Mouse (Mus musculus): ENCODE data around the gene Lin54. TPM values are rescaled to one million over a fixed set of nuclear protein-coding genes. Genes with fewer than 3 reads are reported as not detected.
A peak's percentile ranks its signal among the peaks of the same experiment; 100 is the strongest.

Lin54 gene
- polyA plus RNA-seq, 1 experiment, result 2.9 TPM

- Histone ChIP-seq H3K36me3 (ENCODE audit: control insufficient read depth, insufficient read depth) (peaks cover 30% of the 10 kb centered on the region), H3ac (ENCODE audit: control insufficient read depth, insufficient read length) (no peak overlapping the region), H3K27me3 (ENCODE audit: control insufficient read depth, insufficient read depth, insufficient read length) (no peaks in the 10 kb centered on the region), H3K4me3 (no peak overlapping the region), H3K79me2 (ENCODE audit: control insufficient read depth, insufficient read depth) (no peaks in the 10 kb centered on the region), H3K4me2 (ENCODE audit: low read depth) (no peak overlapping the region)
- TF ChIP-seq SRF (IDR thresholded peaks at IDR 0.05; ENCODE audit: control insufficient read depth, insufficient read length, low read depth) (no peak), MYOD1 (IDR thresholded peaks at IDR 0.05; ENCODE audit: control insufficient read depth in 1 of 3, insufficient read length in 2 of 3, low read depth in 2 of 3) (no peak), MAX (IDR thresholded peaks at IDR 0.05; ENCODE audit: low read depth) (no peak), TCF12 (IDR thresholded peaks at IDR 0.05; ENCODE audit: insufficient read depth, poor library complexity, severe bottlenecking) (no peak), CEBPB (IDR thresholded peaks at IDR 0.05; ENCODE audit: insufficient read depth, poor library complexity, severe bottlenecking) (no peak), USF1 (IDR thresholded peaks at IDR 0.05; ENCODE audit: low read depth) (no peak), REST (IDR thresholded peaks at IDR 0.05; ENCODE audit: insufficient read depth, insufficient read length) (no peak), TCF3 (IDR thresholded peaks at IDR 0.05; ENCODE audit: insufficient read length, low read depth) (no peak), E2F4 (IDR thresholded peaks at IDR 0.05; ENCODE audit: insufficient read depth) (no peak), MYOG (IDR thresholded peaks at IDR 0.05; ENCODE audit: control insufficient read depth in 1 of 3, insufficient read depth in 1 of 3, insufficient read length in 2 of 3, low read depth in 2 of 3) (no peak), POLR2A (IDR thresholded peaks at IDR 0.05; ENCODE audit: insufficient read length, low read depth) (no peak), POLR2AphosphoS2 (IDR thresholded peaks at IDR 0.05; ENCODE audit: insufficient read length, low read depth) (no peak)
Observed at GRCm38 (mm10) chr5:100451871-100452270, 48.6 kb downstream of the Lin54 start.

DNA sequence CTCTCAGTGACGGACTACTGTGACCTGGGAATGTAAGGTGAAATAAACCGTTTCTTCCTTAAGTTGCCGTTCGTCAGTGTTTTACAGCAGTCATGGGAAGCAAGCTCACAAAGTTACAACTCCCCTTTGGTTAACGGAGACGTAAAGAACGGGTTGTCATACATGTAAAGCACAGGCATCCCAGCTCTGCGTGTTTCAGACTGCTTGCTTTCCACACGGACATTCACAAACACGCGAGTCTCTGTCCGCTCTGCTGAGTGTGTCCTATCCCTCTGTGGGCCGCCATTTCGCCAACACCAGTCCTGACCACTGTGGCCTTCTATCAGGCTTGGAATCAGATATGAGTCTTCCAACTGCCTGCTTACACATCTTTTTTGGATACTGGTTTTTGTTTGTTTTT is 61.6 kb downstream of the Lin54 start:
- Histone ChIP-seq H3ac (ENCODE audit: control insufficient read depth, insufficient read length) (no peak overlapping the region), H3K27me3 (ENCODE audit: control insufficient read depth, insufficient read depth, insufficient read length) (no peaks in the 10 kb centered on the region), H3K4me2 (ENCODE audit: low read depth) (no peak overlapping the region), H3K79me2 (ENCODE audit: control insufficient read depth, insufficient read depth) (no peaks in the 10 kb centered on the region), H3K36me3 (ENCODE audit: control insufficient read depth, insufficient read depth) (no peaks in the 10 kb centered on the region), H3K4me3 (no peak overlapping the region)
- no peak for TF ChIP-seq POLR2AphosphoS2 (IDR thresholded peaks at IDR 0.05; ENCODE audit: insufficient read length, low read depth)
- no peak for TF ChIP-seq E2F4 (IDR thresholded peaks at IDR 0.05; ENCODE audit: insufficient read depth)
- no peak for TF ChIP-seq TCF12 (IDR thresholded peaks at IDR 0.05; ENCODE audit: insufficient read depth, poor library complexity, severe bottlenecking)
- TF ChIP-seq MYOG (IDR thresholded peaks at IDR 0.05; ENCODE audit: control insufficient read depth in 1 of 3, insufficient read depth in 1 of 3, insufficient read length in 2 of 3, low read depth in 2 of 3), result no peak
- TF ChIP-seq USF1 (IDR thresholded peaks at IDR 0.05; ENCODE audit: low read depth), result no peak
- no peak for TF ChIP-seq MAX (IDR thresholded peaks at IDR 0.05; ENCODE audit: low read depth)
- TF ChIP-seq CEBPB (IDR thresholded peaks at IDR 0.05; ENCODE audit: insufficient read depth, poor library complexity, severe bottlenecking), result no peak
- TF ChIP-seq REST (IDR thresholded peaks at IDR 0.05; ENCODE audit: insufficient read depth, insufficient read length), result no peak
- no peak for TF ChIP-seq POLR2A (IDR thresholded peaks at IDR 0.05; ENCODE audit: insufficient read length, low read depth)
- TF ChIP-seq SRF (IDR thresholded peaks at IDR 0.05; ENCODE audit: control insufficient read depth, insufficient read length, low read depth), result no peak
- no peak for TF ChIP-seq TCF3 (IDR thresholded peaks at IDR 0.05; ENCODE audit: insufficient read length, low read depth)
- TF ChIP-seq MYOD1 (IDR thresholded peaks at IDR 0.05; ENCODE audit: control insufficient read depth in 1 of 3, insufficient read length in 2 of 3, low read depth in 2 of 3), result no peak

DNA sequence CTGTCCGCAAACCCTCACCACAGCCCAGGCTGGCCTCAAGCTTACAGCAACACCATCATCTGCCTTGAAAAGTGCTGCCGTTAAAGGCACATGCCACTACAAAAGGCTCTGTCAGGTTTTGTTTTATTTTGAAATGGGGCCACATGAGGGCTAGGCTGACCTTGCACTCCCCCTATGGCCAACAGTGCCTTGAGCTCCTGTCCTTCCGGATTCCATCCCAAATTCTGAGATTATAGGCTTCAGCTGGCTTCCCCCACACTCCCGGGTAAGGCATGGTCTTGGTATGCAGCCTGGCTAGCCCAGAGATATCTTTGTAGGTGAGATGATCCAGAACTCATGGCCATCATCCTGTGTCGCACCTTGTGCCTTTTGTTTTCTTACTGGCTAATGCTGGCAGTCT is 62.5 kb downstream of the Lin54 start:
- TF ChIP-seq POLR2A (IDR thresholded peaks at IDR 0.05; ENCODE audit: insufficient read length, low read depth) (no peak), TCF3 (IDR thresholded peaks at IDR 0.05; ENCODE audit: insufficient read length, low read depth) (no peak), USF1 (IDR thresholded peaks at IDR 0.05; ENCODE audit: low read depth) (no peak), CEBPB (IDR thresholded peaks at IDR 0.05; ENCODE audit: insufficient read depth, poor library complexity, severe bottlenecking) (no peak), MAX (IDR thresholded peaks at IDR 0.05; ENCODE audit: low read depth) (no peak), MYOD1 (IDR thresholded peaks at IDR 0.05; ENCODE audit: control insufficient read depth in 1 of 3, insufficient read length in 2 of 3, low read depth in 2 of 3) (no peak), POLR2AphosphoS2 (IDR thresholded peaks at IDR 0.05; ENCODE audit: insufficient read length, low read depth) (no peak), TCF12 (IDR thresholded peaks at IDR 0.05; ENCODE audit: insufficient read depth, poor library complexity, severe bottlenecking) (no peak), MYOG (IDR thresholded peaks at IDR 0.05; ENCODE audit: control insufficient read depth in 1 of 3, insufficient read depth in 1 of 3, insufficient read length in 2 of 3, low read depth in 2 of 3) (no peak), SRF (IDR thresholded peaks at IDR 0.05; ENCODE audit: control insufficient read depth, insufficient read length, low read depth) (no peak), REST (IDR thresholded peaks at IDR 0.05; ENCODE audit: insufficient read depth, insufficient read length) (no peak), E2F4 (IDR thresholded peaks at IDR 0.05; ENCODE audit: insufficient read depth) (no peak)
- Histone ChIP-seq H3ac (ENCODE audit: control insufficient read depth, insufficient read length) (no peak overlapping the region), H3K4me2 (ENCODE audit: low read depth) (no peak overlapping the region), H3K4me3 (no peak overlapping the region), H3K27me3 (ENCODE audit: control insufficient read depth, insufficient read depth, insufficient read length) (no peaks in the 10 kb centered on the region), H3K36me3 (ENCODE audit: control insufficient read depth, insufficient read depth) (no peaks in the 10 kb centered on the region), H3K79me2 (ENCODE audit: control insufficient read depth, insufficient read depth) (no peaks in the 10 kb centered on the region)

DNA sequence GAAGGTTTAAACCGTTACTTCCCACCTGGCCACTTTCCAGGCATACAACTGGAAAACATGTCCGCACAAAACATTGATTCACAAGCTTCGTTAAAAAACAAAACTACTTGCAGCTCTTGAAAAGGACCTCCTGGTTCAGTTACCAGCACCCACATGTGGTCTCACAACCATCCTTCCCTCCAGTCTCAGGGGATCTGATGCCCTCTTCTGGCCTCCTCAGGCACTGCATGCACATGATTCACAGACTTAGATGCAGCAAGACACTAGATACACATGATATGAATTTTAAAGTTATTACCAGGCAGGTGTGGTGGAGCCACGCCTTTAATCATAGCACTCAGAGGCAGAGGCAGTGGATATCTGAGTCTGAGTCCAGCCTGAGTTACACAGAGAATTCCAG is 63.4 kb downstream of the Lin54 start:
- TF ChIP-seq USF1 (IDR thresholded peaks at IDR 0.05; ENCODE audit: low read depth) (no peak), CEBPB (IDR thresholded peaks at IDR 0.05; ENCODE audit: insufficient read depth, poor library complexity, severe bottlenecking) (no peak), TCF3 (IDR thresholded peaks at IDR 0.05; ENCODE audit: insufficient read length, low read depth) (no peak), SRF (IDR thresholded peaks at IDR 0.05; ENCODE audit: control insufficient read depth, insufficient read length, low read depth) (no peak)
- H3K4me3 ChIP-seq, result no peak overlapping the region
- no peaks in the 10 kb centered on the region for H3K79me2 ChIP-seq (ENCODE audit: control insufficient read depth, insufficient read depth)
- no peak overlapping the region for H3K4me2 ChIP-seq (ENCODE audit: low read depth)
- H3K27me3 ChIP-seq (ENCODE audit: control insufficient read depth, insufficient read depth, insufficient read length), result no peaks in the 10 kb centered on the region
- H3ac ChIP-seq (ENCODE audit: control insufficient read depth, insufficient read length), result no peak overlapping the region
- no peaks in the 10 kb centered on the region for H3K36me3 ChIP-seq (ENCODE audit: control insufficient read depth, insufficient read depth)

DNA sequence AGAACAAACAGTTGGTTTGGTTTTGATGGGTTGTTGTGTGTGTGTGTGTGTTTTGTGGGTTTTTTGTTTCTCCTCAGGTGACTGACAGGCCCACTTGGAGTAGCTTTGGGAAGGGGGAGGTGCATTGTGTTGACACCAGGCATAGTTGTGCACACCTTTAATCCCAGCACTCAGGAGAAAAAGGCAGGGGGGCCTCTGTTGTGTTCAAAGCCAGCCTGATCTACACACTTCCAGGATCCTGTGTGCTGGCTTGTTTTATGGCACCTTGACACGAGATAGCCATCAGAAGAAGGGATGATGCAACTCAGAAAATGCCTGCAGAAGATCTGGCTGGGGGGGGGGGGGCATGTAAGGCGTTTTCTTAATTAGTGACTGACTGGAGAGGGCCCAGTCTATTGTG is 69.5 kb downstream of the Lin54 start:
- TF ChIP-seq REST (IDR thresholded peaks at IDR 0.05; ENCODE audit: insufficient read depth, insufficient read length) (no peak), E2F4 (IDR thresholded peaks at IDR 0.05; ENCODE audit: insufficient read depth) (no peak), SRF (IDR thresholded peaks at IDR 0.05; ENCODE audit: control insufficient read depth, insufficient read length, low read depth) (no peak), CEBPB (IDR thresholded peaks at IDR 0.05; ENCODE audit: insufficient read depth, poor library complexity, severe bottlenecking) (no peak), MAX (IDR thresholded peaks at IDR 0.05; ENCODE audit: low read depth) (no peak), MYOD1 (IDR thresholded peaks at IDR 0.05; ENCODE audit: control insufficient read depth in 1 of 3, insufficient read length in 2 of 3, low read depth in 2 of 3) (no peak), POLR2A (IDR thresholded peaks at IDR 0.05; ENCODE audit: insufficient read length, low read depth) (no peak), TCF12 (IDR thresholded peaks at IDR 0.05; ENCODE audit: insufficient read depth, poor library complexity, severe bottlenecking) (no peak), TCF3 (IDR thresholded peaks at IDR 0.05; ENCODE audit: insufficient read length, low read depth) (no peak), MYOG (IDR thresholded peaks at IDR 0.05; ENCODE audit: control insufficient read depth in 1 of 3, insufficient read depth in 1 of 3, insufficient read length in 2 of 3, low read depth in 2 of 3) (no peak), POLR2AphosphoS2 (IDR thresholded peaks at IDR 0.05; ENCODE audit: insufficient read length, low read depth) (no peak), USF1 (IDR thresholded peaks at IDR 0.05; ENCODE audit: low read depth) (no peak)
- peak overlapping the region; percentile 78 for H3K4me2 ChIP-seq (ENCODE audit: low read depth)
- H3K4me3 ChIP-seq, result peak overlapping the region; percentile 78
- H3K27me3 ChIP-seq (ENCODE audit: control insufficient read depth, insufficient read depth, insufficient read length), result no peaks in the 10 kb centered on the region
- peaks cover 17% of the 10 kb centered on the region for H3K36me3 ChIP-seq (ENCODE audit: control insufficient read depth, insufficient read depth)
- no peak overlapping the region for H3ac ChIP-seq (ENCODE audit: control insufficient read depth, insufficient read length)
- peaks cover 33% of the 10 kb centered on the region for H3K79me2 ChIP-seq (ENCODE audit: control insufficient read depth, insufficient read depth)
